Mouse (Mus musculus) limb, embryonic 11.5 days (tissue): ENCODE results near the gene Zfp865. TPM values are rescaled to one million over a fixed set of nuclear protein-coding genes. Genes with fewer than 3 reads are reported as not detected.

Source experiments
- ATAC-seq: fragments of 200-750 bp; cut with Nextera tagmentation; 2 replicates; pipeline ENCODE4 v1.8.0; 2017; ENCODE audit warnings: low read depth; ENCODE audit not compliant: insufficient number of reproducible peaks, low FRiP score, low TSS enrichment
- DNase-seq: peaks from one replicate; pipeline ENCODE4 v3.0.0-alpha.2; 2015; ENCODE audit warnings: low spot score
- H3K27ac ChIP-seq: fragments of 300-500 bp; sonication (generic); replicated peaks from 2 replicates; pipeline ENCODE4 v1.5.1; 2014; ENCODE audit warnings: low read depth, mild to moderate bottlenecking, low read length
- H3K27me3 ChIP-seq: fragments of 300-500 bp; sonication (generic); 2 replicates; pipeline ENCODE4 v1.6.1; 2014; ENCODE audit warnings: mild to moderate bottlenecking, low read length, mixed read lengths; ENCODE audit not compliant: control insufficient read depth, insufficient read depth
- H3K36me3 ChIP-seq: fragments of 300-500 bp; sonication (generic); 2 replicates; pipeline ENCODE4 v1.6.1; 2014; ENCODE audit warnings: mild to moderate bottlenecking, low read length, moderate library complexity, mixed read lengths; ENCODE audit not compliant: control insufficient read depth, insufficient read depth
- H3K4me1 ChIP-seq: fragments of 300-500 bp; sonication (generic); 2 replicates; pipeline ENCODE4 v1.6.1; 2014; ENCODE audit warnings: low read length, mixed read lengths; ENCODE audit not compliant: control insufficient read depth, insufficient read depth
- H3K4me2 ChIP-seq: fragments of 300-500 bp; sonication (generic); 2 replicates; pipeline ENCODE4 v1.6.1; 2014; ENCODE audit warnings: low read depth, mild to moderate bottlenecking, moderate library complexity; ENCODE audit not compliant: severe bottlenecking
- H3K4me3 ChIP-seq: fragments of 300-500 bp; sonication (generic); 2 replicates; pipeline ENCODE4 v1.5.1; 2014; ENCODE audit warnings: low read depth, low read length
- H3K9ac ChIP-seq: fragments of 300-500 bp; sonication (generic); 2 replicates; pipeline ENCODE4 v1.6.1; 2014; ENCODE audit warnings: mild to moderate bottlenecking, low read length
- H3K9me3 ChIP-seq: fragments of 300-500 bp; sonication (generic); 2 replicates; pipeline ENCODE4 v1.6.1; 2016; ENCODE audit warnings: low read length; ENCODE audit not compliant: control insufficient read depth
- WGBS: fragments of 180-500 bp; shearing (Covaris S2); extraction: QIAGEN DNeasy Blood & Tissue Kit; methylation state at CpG from one replicate; pipeline ENCODE4 v1.1.7; 2014; 5-methylcytosine and 5-hydroxymethylcytosine counted together
- polyA plus RNA-seq: library from polyadenylated mRNA; unstranded; fragments of >200 nt; fragmentation: Nextera tagmentation; extraction: Ambion mirVana; gene quantifications from 2 replicates; pipeline ENCODE4 v1.2.1, GENCODE M21; 2014

Gene Zfp865
- 7.5 and 8.2 TPM in 2 replicates for polyA plus RNA-seq

DNA sequence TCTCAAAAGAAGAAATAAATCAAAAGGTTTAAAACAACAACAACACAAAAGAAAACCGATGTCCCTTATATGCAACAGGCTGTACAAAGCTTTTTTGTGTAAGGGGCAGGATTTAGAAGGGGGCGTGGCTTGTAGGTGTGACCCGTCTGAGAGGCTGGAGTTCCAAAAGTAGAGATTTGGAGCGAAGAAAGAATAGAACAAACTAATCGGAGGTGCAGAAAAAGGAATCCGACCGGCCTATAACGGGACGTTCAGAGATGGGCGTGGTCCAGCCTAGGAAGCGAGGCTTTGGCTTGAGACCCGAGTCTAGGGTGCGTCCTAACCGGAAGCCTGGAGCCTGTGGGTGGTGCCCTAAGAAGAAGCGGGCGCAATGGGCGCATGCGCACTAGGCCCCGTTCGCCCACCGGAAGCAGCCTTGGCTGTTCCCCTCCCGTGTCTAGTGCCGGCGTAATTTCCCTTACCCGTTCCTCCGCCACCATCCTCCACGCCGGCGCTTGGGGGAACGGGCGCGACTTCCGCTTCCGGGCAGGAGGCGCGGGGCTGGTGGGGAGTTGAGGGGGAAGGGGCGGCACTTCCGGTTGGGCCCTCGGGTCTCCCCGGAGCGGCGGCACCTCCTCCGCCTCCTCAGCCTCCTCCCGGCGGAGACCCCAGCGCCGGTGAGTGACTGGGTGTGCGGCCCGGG is at the start of gene Zfp865, which contains the start of gene Ccdc106:
TSS of gene Zfp865 (plus strand) at position 377 of the 682 bp plus-strand sequence.
TSS of gene Ccdc106 (plus strand) at position 554 of the 682 bp plus-strand sequence.
- H3K27ac ChIP-seq: peak within 1 kb of the TSS; percentile 92
- H3K27me3 ChIP-seq: no peaks in the 10 kb centered on the region
- peaks cover 3% of the 10 kb centered on the region; the same call in 1 of the 2 replicates for H3K36me3 ChIP-seq
- H3K4me2 ChIP-seq: peak within 1 kb of the TSS; percentile 82
- peak within 1 kb of the TSS; percentile 84 for H3K4me3 ChIP-seq
- ATAC-seq: peak; percentile 85
- peak within 1 kb of the TSS; percentile 93 for H3K9ac ChIP-seq
- H3K9me3 ChIP-seq: no peaks in the 10 kb centered on the region
- under 1% methylated on average over 46 of the region's 49 CpGs for WGBS
- DNase-seq: peak; percentile 99
- H3K4me1 ChIP-seq: peaks cover 3% of the 10 kb centered on the region; the same call in 1 of the 2 replicates

DNA sequence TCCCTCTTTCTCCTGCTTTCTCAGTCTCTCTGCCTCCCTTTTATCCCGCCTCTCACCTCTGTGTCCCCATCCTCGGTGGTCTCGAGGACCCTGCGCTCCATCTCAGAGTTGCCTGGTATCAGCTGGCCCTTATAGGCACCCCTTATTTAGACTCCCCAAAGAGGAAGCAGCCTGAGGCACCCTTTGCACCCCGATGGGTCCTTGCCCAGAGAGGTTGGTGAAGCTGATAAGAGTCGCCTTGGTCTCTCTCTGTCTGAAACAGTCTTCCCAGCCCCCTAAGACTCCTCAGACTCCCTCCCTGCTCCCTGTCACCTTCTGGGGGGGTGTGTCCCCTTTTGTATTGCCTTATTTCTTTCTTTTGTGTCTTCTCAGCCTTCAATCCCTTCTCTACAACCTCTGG is 49.1 kb upstream of the Zfp865 start, which contains the start of gene Sbk3:
TSS of gene Sbk3 (minus strand) at position 101 of the 400 bp plus-strand sequence.
- no peaks in the 10 kb centered on the region for H3K27me3 ChIP-seq
- H3K9ac ChIP-seq: no peak within 1 kb of the TSS
- no peak within 1 kb of the TSS for H3K27ac ChIP-seq
- no peaks in the 10 kb centered on the region for H3K9me3 ChIP-seq
- H3K4me3 ChIP-seq: no peak within 1 kb of the TSS
- 51% methylated on average over 6 of the region's 6 CpGs for WGBS
- no peak within 1 kb of the TSS for H3K4me2 ChIP-seq
- H3K4me1 ChIP-seq: no peaks in the 10 kb centered on the region
- DNase-seq: no peak
- ATAC-seq: no peak
- no peaks in the 10 kb centered on the region for H3K36me3 ChIP-seq

DNA sequence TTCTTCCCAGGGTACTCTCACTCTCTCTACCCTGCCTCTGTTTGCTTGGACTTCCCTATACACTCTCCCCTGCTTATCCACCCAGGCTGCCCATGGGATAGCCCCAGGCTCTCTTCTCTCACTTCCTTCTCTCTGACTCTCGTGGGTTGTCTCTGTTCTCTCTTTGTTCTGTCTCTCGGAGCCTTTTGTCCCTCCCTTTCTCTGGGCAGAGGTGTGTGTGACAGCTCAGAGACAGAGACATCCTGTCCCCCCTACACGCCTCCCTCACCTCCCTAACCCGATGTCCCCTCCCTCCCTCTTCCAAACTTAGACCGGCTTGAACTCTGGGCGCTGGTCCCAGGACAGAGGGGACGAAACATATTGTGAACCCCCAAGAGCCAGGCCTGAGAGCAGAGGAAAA is 48.5 kb upstream of the Zfp865 start:
- Histone ChIP-seq H3K9me3 (0 out of 2 replicates have a peak, but pooled peaks cover under 1% of the 10 kb centered on the region), H3K36me3 (no peaks in the 10 kb centered on the region), H3K27me3 (no peaks in the 10 kb centered on the region), H3K27ac (no peak overlapping the region), H3K9ac (no peak overlapping the region), H3K4me3 (no peak overlapping the region), H3K4me1 (no peaks in the 10 kb centered on the region), H3K4me2 (no peak overlapping the region)
- WGBS: 24% methylated on average over 7 of the region's 7 CpGs
- no peak for DNase-seq
- no peak for ATAC-seq

DNA sequence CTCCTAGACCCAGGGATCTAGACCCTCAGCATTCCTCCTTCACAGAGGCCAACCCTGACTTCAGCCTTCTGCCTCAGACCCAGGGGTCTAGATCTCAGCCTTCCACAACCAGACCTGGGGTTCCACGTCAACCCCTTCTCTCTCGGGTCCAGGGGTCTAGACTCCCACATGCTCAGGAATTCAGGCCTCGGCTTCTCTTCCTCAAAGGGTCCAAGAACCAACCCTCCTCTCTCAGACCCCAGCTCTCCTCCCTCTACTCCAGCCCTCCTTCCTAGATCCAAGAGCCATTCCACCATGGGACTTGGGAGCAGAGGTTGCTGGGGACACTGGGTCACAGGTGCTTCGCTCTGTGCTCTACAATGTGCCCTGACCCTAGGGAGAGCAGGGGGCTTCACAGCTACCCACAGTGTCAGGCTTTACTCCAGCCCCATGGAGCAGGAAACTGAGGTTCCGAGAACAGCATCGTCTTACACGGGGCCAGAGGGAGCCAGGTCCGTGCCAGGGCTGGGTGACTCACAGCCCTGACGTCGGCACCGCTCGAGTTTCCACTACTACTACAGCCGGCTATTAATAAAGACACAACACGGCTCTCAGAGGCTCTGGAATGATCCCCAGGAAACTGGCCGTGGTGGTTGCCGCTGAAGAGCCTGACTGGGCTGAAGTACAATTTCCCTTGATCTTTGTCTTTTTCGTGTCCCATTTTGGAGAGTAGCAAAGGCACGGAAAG is 47.7 kb upstream of the Zfp865 start:
- Histone ChIP-seq H3K27me3 (no peaks in the 10 kb centered on the region), H3K4me2 (no peak overlapping the region), H3K4me1 (no peaks in the 10 kb centered on the region), H3K36me3 (no peaks in the 10 kb centered on the region), H3K27ac (no peak overlapping the region), H3K4me3 (no peak overlapping the region), H3K9me3 (0 out of 2 replicates have a peak, but pooled peaks cover 3% of the 10 kb centered on the region), H3K9ac (no peak overlapping the region)
- no peak for DNase-seq
- ATAC-seq: no peak
- 68% methylated on average over 18 of the region's 18 CpGs for WGBS

DNA sequence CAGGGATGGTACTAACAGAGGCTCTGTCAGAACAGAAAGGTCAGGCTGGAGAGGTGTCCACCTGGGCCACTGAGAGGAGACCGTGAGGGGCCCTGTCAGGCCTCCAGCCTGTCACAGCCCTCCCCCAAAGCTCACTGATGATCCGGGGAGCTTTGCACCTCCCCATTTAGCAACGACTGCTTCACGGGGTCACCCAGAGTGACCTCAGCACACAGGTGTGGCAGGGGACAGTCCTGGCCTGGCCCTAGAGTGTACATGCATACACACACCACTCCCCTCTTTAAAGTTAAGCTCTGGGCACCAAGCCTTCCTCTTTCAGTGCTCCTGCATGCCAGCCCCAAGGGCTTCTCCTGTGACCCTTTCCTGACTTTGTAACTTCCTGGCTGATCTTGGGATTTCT is 44.7 kb upstream of the Zfp865 start:
- Histone ChIP-seq H3K4me1 (no peaks in the 10 kb centered on the region), H3K9ac (no peak overlapping the region), H3K4me3 (no peak overlapping the region), H3K4me2 (no peak overlapping the region), H3K36me3 (no peaks in the 10 kb centered on the region), H3K27ac (no peak overlapping the region), H3K27me3 (no peaks in the 10 kb centered on the region), H3K9me3 (0 out of 2 replicates have a peak, but pooled peaks cover 3% of the 10 kb centered on the region)
- ATAC-seq (no peak), DNase-seq (no peak)
- 52% methylated on average over 4 of the region's 4 CpGs for WGBS

DNA sequence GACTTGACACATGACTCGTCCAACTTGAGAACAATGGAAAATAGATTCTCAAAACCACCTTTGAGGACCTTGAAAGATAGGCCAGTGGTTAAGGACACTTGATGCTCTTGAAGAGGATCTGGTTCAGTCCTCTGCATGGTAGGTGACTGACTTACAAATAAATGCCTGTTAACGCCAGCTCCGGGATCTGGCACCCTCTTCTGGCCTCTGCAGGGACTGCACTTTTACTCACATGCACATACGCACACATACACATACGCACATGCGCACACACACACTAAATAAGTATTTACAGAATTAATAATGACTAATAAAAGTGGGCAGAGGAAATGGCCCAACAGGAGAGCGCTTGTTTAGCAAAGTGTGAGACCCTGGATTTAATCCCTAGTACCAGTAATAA is 43.3 kb upstream of the Zfp865 start:
- H3K36me3 ChIP-seq: no peaks in the 10 kb centered on the region
- no peak overlapping the region for H3K4me2 ChIP-seq
- no peaks in the 10 kb centered on the region for H3K27me3 ChIP-seq
- H3K9me3 ChIP-seq: 0 out of 2 replicates have a peak, but pooled peaks cover 3% of the 10 kb centered on the region
- 92% methylated on average over 7 of the region's 7 CpGs for WGBS
- no peak for DNase-seq
- no peak overlapping the region for H3K4me3 ChIP-seq
- ATAC-seq: no peak
- no peak overlapping the region for H3K9ac ChIP-seq
- no peak overlapping the region for H3K27ac ChIP-seq
- no peaks in the 10 kb centered on the region for H3K4me1 ChIP-seq

DNA sequence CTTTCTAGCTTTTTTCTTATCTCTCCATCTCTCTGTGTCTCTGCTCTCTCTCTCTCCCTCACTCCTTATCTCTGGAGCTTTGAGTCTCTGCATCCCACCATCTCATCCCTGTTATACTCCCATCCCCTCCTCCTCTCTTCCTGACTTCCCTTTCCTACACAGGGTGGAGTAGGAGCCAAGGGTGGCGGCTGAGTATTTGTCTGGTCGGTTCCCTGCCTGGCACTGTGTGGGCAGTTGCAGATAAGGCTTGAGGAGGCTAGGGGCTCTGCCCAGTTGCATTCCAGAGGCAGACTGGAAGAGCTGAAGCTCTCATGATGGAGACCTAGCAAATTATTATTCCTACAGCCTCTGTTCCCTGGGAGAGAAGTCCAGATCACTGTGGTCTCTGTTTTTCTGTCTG is 31.9 kb upstream of the Zfp865 start:
- Histone ChIP-seq H3K9me3 (no peaks in the 10 kb centered on the region; the same call in 1 of the 2 replicates), H3K9ac (no peak overlapping the region), H3K4me2 (no peak overlapping the region), H3K36me3 (no peaks in the 10 kb centered on the region; the same call in none of the 2 replicates), H3K27ac (no peak overlapping the region), H3K4me1 (no peaks in the 10 kb centered on the region), H3K27me3 (peaks cover 5% of the 10 kb centered on the region), H3K4me3 (no peak overlapping the region)
- DNase-seq (no peak), ATAC-seq (no peak)
- 76% methylated on average over 2 of the region's 2 CpGs for WGBS

DNA sequence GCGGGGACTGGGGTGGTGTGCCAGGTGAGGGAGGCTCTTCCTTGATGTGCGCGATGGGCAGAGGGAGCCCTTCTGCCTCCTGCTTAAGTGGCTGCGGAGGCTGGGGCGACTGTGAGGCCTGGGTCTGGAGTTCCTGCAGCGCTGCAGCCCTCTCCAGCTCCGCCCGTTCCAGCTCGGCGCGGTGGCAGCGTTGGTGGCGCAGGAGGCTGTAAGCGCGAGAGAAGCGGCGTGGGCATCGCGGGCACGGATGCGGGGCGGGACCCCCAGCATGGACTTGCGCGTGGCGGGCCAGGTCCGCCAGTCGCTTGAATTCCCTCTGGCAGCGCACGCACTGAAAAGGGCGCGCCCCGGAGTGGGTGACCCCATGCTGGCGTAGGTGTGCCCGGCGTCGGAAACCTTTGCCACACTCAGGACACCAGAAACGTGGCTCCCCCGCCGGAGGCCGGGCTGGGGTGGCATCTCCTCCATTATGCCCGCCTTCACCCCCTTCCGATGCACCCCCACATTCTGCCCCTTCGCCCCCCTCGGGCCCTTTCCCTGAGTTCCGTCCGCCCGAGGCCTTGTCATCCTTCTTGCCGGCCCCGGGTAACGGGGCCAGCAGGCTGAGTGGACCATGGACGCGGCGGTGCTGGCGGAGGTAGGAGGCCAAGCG is 26.7 kb upstream of the Zfp865 start:
- peak overlapping the region; percentile 12; the same call in 1 of the 2 replicates for H3K4me3 ChIP-seq
- H3K4me2 ChIP-seq: no peak overlapping the region
- ATAC-seq (no peak), DNase-seq (no peak)
- peaks cover 2% of the 10 kb centered on the region for H3K36me3 ChIP-seq
- peak overlapping the region; percentile 35; the same call in 1 of the 2 replicates for H3K9ac ChIP-seq
- 20% methylated on average over 55 of the region's 55 CpGs for WGBS
- H3K4me1 ChIP-seq: peaks cover 10% of the 10 kb centered on the region
- peaks cover 4% of the 10 kb centered on the region; the same call in 1 of the 2 replicates for H3K9me3 ChIP-seq
- H3K27ac ChIP-seq: no peak overlapping the region
- peaks cover 22% of the 10 kb centered on the region for H3K27me3 ChIP-seq
